ENCODE assay signal across 17 mouse cellular contexts in genomic region chr19:59450561-59451135, GRCm38 (mm10). TPM values are rescaled to one million over a fixed set of nuclear protein-coding genes. Genes with fewer than 3 reads are reported as not detected.
DNase-seq lines count a peak whose midpoint lies in the region; ATAC-seq lines count a peak whose summit lies in the region.
"Had no signal": no experiment of that assay in that cellular context is flagged by ENCODE, and none has a peak within 500 bp of the region (broad histone marks: within the 10 kb centered on the region; RNA-seq: fewer than 3 reads in every experiment).

No protein-coding gene starts in this region.

- H3K9me3 ChIP-seq in neural tube, embryonic 15.5 days (replicated peaks), result no peaks in the 10 kb centered on the region
- no peaks in the 10 kb centered on the region for H3K9me3 ChIP-seq in midbrain, embryonic 11.5 days (ENCODE audit: control insufficient read depth, low read length)
- H3K9me3 ChIP-seq: heart, embryonic 10.5 days; megakaryocyte, embryonic 14.5 days had no signal

- H3K36me3 ChIP-seq in neural tube, embryonic 15.5 days, result no peaks in the 10 kb centered on the region
- no peaks in the 10 kb centered on the region for H3K36me3 ChIP-seq in midbrain, embryonic 11.5 days (ENCODE audit: control insufficient read depth, insufficient read depth, low read length)
- H3K36me3 ChIP-seq: heart, embryonic 10.5 days had no signal

- peak; percentile 43 for DNase-seq in embryo, embryonic 11 days
- no peak for DNase-seq in embryo, embryonic 10 days (ENCODE audit: low spot score)
- DNase-seq in neural tube, embryonic 10.5 days (ENCODE audit: extremely low spot score, low spot score), result peak; percentile 34
- peak; percentile 93 for DNase-seq in midbrain, embryonic 11.5 days (ENCODE audit: low spot score, missing footprints)
- no peak for DNase-seq in gastrocnemius, adult 18-20 months (ENCODE audit: low spot score)
- no peak for DNase-seq in right cerebral cortex, postnatal 36 days (ENCODE audit: low spot score in 2 of 2)
- DNase-seq in spleen, postnatal 10 days (ENCODE audit: low spot score in 2 of 2), result no peak
- DNase-seq: adrenal gland, postnatal 36 days; cerebellum, adult 11-12 months; gastrocnemius, adult 2 months; lung, adult 2 months; right cerebral cortex, postnatal 4 days had no signal

- H3K4me1 ChIP-seq in neural tube, embryonic 15.5 days, result peaks cover 8% of the 10 kb centered on the region
- peaks cover 4% of the 10 kb centered on the region; the same call in 1 of the 2 replicates for H3K4me1 ChIP-seq in midbrain, embryonic 11.5 days (ENCODE audit: control insufficient read depth, insufficient read depth, low read length)

- H3K4me2 ChIP-seq in neural tube, embryonic 15.5 days, result no peak overlapping the region; the same call in 1 of the 2 replicates
- peak overlapping the region; percentile 43 for H3K4me2 ChIP-seq in midbrain, embryonic 11.5 days

- 4% methylated on average over 14 of the region's 14 CpGs for WGBS in neural tube, embryonic 15.5 days
- 4% methylated on average over 14 of the region's 14 CpGs for WGBS in midbrain, embryonic 11.5 days

- peaks cover 91% of the 10 kb centered on the region for H3K27me3 ChIP-seq in neural tube, embryonic 15.5 days (replicated peaks)
- H3K27me3 ChIP-seq in midbrain, embryonic 11.5 days (ENCODE audit: control insufficient read depth, insufficient read depth, low read length), result peaks cover 71% of the 10 kb centered on the region

- ATAC-seq in neural tube, embryonic 15.5 days (ENCODE audit: low FRiP score), result no peak
- no peak for ATAC-seq in midbrain, embryonic 11.5 days (ENCODE audit: low FRiP score)
- ATAC-seq: hindbrain, postnatal 0 days had no signal

- no peak overlapping the region for H3K27ac ChIP-seq in neural tube, embryonic 15.5 days (replicated peaks)
- H3K27ac ChIP-seq in midbrain, embryonic 11.5 days (ENCODE audit: low read depth, low read length), result no peak overlapping the region
- H3K27ac ChIP-seq: gastrocnemius, adult 2 months; heart, embryonic 10.5 days; hindbrain, postnatal 0 days had no signal

- no peak overlapping the region for H3K4me3 ChIP-seq in neural tube, embryonic 15.5 days (replicated peaks)
- H3K4me3 ChIP-seq in midbrain, embryonic 11.5 days (ENCODE audit: low read depth, low read length), result peak overlapping the region; percentile 21; the same call in 1 of the 2 replicates
- H3K4me3 ChIP-seq: gastrocnemius, adult 2 months; megakaryocyte, embryonic 14.5 days had no signal

- no peak overlapping the region for H3K9ac ChIP-seq in neural tube, embryonic 15.5 days (replicated peaks)
- no peak overlapping the region for H3K9ac ChIP-seq in midbrain, embryonic 11.5 days (ENCODE audit: low read length)

RNA-seq across cellular contexts. Expression of gene Emx2, which starts 7.5 kb away (rescaled TPM):
- 0.06 TPM in 1 of 2 replicates, not detected in the other for polyA plus RNA-seq in neural tube, embryonic 15.5 days (2015; fragmentation: Nextera tagmentation; extraction: Ambion mirVana)
- polyA plus RNA-seq in midbrain, embryonic 11.5 days (2014; fragmentation: Nextera tagmentation; extraction: Ambion mirVana), result 12.1 and 12.2 TPM in 2 replicates
- total RNA-seq in gastrocnemius, adult 18-20 months (2021), result 1 to 10 TPM; 1.1 to 1.3 TPM
- total RNA-seq: neutrophil, adult 5-6 weeks had no signal
- polyA plus RNA-seq: lung, adult 2 months had no signal

Comparison
In these comparisons a context has a peak if more than half of its experiments do, and no peak if none do; other contexts are left out.
1. DNase-seq: peak in embryo, embryonic 11 days (single experiment), neural tube, embryonic 10.5 days (single experiment) and midbrain, embryonic 11.5 days (single experiment); none in embryo, embryonic 10 days (single experiment), gastrocnemius, adult 18-20 months (single experiment), right cerebral cortex, postnatal 36 days (0 of 2) and spleen, postnatal 10 days (0 of 2).
2. RNA of gene Emx2, which starts 7.5 kb away (polyA plus RNA-seq): 12.1 to 12.2 TPM in midbrain, embryonic 11.5 days; 0.06 TPM in neural tube, embryonic 15.5 days; every median in the first group is over 10 times any median in the second.